Mouse (Mus musculus): ENCODE data around the gene Gm49601.
A peak's percentile ranks its signal among the peaks of the same experiment; 100 is the strongest.

The Gm49601 gene

DNA sequence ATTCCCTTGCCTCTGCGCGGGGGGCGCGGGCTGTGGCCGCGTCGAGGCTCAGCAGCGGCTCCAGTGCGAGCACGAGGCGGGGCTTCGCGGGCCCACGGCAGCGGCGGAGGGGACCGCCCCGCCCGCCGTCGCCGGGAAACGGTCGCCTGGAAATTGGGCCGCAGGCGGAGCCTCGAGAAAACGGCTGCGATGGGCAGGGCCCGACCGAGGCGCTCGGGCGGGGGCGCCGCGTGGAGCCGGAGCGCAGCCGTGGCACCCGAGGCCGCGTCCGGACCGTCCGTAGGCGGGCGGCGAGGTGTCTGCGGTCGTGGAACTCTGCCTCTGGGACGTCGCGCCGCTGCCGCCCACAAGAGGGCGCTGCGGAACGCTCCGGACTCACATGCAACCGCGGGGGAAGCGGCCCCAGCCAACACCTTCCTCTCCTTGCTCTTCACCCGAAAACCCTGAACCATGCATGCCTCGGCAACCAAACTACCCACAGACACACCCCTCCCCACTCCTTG lies at the start of gene Gm49601:
TSS of gene Gm49601 (minus strand) at position 52 of the 503 bp plus-strand sequence.
- ATAC-seq (ENCODE audit: low TSS enrichment): peak; percentile 14

DNA sequence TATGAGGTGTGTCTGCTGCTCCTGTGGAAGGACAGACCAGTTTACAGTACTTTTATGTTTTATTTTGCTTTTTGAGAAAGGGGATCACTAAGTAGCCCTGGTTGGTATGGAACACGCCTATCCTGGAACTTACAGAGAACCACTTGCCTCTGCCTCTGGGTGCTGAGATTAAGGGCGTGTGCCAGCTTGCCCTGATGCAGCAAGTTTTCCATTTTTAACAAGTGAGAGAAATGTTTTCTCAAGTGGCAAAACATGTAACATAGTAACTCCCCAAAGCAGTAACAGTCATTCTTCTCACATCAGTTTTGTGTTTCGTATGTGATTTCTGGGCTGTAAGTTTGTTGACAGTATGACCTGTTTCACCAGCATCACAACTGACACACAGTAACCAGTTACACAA lies 46.8 kb upstream of the Gm49601 start:
- ATAC-seq (ENCODE audit: low TSS enrichment): no peak

DNA sequence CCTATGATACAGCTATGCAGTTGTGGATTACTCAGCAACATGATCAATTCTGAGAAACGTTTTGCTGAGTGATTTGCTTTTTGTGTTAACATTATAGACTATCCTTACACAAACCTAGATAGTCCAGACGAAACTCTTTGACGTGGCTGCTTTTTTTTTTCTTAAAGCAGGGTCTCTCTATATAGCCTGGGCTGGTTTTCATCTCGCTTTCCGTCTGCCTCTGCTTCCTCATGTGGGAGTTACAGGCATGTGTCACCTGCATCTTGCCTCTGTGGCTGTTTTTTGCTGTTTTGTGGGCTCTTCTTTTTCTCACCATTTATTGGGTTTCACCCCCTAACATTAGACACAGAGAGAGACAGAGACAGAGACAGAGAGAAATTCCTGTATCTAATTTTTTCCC lies 45.8 kb upstream of the Gm49601 start:
- no peak for ATAC-seq (ENCODE audit: low TSS enrichment)

DNA sequence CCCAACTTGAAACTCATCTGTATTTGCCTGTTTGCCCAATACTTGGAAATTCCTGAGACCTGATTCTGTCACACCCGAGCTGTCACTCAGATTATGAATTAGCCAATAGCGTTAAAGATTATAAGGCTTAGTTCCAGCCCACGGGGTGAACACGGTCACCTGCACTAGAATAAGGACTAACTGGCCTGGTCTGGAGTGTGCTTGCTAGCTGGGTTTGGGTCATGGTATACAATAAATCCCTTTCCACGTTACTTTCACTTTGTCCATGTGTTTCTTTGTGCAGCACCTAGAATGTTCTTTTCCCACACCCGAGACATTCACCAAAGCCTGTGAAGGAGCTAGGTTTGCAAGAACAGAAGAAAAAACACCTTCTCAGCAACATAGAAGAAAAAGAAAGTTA lies 43.7 kb upstream of the Gm49601 start:
- no peak for ATAC-seq (ENCODE audit: low TSS enrichment)

DNA sequence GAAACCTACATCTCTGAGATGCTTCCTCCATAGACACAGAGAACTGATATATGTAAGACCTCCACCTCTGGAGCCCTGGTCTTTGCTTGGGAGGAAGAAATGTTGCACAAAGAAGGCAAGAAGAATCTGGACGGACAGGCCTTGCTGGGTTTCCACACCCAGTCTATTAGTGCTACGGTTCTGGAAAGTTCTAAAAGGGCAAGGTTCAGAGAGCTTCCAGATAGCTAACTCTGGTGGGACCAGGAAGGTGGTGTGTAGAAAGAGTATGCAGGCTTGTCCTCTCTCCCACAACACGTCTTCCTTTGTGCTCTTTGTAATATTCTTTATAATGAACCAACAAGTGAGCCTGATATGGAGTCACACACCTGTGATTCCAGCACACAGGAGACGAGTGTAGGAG lies 32.4 kb upstream of the Gm49601 start:
- ATAC-seq (ENCODE audit: low TSS enrichment): no peak

DNA sequence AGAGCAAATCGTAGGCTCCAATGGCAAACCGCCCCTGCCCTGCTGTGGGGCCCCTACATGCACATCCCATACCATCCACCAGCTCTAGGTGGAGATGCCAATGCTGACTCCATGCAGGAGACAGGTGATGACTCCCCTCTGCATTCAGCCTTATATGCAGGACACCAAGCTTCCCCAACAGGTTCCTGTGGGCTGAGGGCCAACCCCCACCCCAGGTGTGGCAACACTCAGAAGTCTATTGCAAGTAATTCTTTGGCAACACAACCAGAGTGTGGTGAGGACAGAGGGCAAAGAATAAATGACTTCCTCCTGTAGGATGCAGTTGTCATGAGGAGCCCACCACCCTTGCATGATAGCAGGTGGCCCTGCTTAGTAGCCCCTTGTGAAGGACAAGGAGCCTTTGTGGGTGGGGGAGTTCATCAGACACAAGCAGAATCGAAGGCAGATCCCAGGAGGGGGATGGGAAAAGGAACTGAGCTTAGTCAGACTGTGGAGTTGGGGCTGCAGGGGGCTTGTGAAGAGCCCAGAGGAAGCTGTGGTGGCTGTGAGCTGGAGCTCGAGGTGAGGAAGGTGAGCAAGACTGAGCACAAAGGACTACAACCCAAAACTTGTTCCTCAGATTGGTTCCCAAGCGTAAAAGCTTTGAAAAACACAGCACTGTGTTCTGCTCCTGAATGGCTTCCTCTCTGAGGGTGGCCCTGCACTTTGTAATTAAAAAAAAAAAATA lies 29.3 kb upstream of the Gm49601 start:
- ATAC-seq (ENCODE audit: low TSS enrichment): no peak

DNA sequence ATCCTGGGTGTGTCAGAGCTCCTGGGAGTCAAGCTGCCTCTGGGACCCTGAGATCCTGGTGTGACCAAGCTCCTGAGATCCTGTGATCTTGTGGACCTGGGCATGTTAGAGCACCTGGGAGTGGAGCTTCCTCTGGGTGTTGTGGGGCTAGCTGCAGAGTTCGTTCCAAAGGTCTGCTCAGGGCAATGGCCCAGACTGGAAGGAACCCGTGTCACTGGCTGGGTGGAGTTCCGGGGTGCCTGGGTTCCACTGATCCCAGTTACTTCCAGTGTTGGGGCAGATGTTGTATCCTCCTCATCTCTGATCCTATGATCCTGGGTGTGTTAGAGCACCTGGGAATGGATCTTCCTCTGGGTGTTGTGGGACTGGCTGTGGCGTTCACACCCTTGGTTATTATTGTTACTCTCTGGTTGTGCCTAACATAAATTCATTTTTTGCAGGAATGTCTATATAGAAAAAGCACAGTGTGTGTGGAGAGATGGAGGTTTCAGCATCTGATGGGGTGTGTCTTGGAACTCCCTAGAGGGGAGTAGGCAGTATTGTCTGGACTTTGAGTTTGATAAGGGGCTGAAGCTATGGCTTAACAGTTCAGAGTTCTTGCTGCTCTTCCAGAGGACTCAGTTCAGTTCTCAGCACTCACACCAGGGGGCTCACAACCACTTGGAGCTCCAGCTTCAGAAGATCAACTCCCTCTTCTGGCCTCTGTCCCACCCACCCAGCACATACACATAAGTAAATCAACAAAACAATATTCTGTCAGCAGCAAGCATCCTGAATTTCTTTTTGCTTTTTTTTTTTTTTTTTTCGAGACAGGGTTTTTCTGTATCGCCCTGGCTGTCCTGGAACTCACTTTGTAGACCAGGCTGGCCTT lies 27.3 kb upstream of the Gm49601 start:
- ATAC-seq (ENCODE audit: low TSS enrichment): no peak

DNA sequence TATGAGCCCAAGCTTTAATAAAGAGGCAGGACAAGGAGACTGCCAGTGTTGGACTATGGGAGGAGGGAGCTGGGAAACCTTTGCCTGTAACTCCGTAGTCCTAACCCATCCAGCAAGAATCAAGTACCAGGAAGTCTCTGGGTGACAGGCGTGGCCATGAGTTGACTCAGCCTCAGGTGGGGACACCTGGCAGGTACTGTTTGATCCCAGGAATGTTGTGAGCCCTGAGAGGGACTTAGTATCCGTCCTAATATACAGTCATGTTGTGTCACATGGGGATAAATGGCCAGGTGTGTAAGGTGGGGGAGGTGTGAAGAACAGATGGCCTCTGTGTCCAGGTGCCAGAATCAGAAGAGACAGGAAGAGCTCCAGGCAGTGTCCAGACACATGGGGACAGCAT lies 22.9 kb upstream of the Gm49601 start:
- no peak for ATAC-seq (ENCODE audit: low TSS enrichment)

DNA sequence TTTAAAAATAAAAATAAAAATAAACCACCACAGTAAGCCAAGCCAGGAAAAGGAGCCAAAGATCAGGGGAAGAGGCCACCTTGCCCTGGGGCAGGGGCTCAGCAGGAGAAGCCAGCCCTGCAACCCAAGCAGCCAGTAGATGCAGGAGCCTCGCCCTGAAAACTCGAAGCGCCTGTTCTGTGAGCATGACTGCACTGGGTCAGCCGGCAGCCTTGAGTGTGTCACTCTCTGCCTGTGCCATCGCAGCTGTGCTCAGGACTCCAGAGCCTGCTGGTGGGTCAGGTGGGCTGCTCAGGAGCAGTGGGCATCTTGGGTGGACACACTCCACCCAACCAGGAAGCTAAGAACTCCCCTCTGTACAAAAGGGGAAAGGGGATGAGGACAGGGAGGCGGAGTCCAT lies 19.1 kb upstream of the Gm49601 start:
- ATAC-seq (ENCODE audit: low TSS enrichment): no peak

DNA sequence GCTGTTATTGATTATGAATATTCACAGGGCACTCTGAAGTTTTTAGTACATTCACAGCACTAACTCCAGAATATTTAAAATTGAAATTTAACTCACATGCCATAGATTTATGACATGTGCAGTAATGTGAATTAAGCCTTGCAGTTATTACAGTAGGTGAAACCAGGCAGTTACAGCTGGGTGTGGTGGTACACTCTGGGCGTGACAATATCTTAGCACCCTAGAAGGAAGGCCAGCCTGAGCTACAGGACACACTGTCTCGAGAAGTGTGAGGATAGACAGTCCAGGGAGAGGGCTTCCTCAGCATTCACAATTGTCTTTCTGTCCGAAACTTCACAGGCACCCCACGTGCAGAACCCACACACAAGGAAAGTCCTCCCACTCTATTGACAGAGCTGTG lies 18.3 kb upstream of the Gm49601 start:
- no peak for ATAC-seq (ENCODE audit: low TSS enrichment)

DNA sequence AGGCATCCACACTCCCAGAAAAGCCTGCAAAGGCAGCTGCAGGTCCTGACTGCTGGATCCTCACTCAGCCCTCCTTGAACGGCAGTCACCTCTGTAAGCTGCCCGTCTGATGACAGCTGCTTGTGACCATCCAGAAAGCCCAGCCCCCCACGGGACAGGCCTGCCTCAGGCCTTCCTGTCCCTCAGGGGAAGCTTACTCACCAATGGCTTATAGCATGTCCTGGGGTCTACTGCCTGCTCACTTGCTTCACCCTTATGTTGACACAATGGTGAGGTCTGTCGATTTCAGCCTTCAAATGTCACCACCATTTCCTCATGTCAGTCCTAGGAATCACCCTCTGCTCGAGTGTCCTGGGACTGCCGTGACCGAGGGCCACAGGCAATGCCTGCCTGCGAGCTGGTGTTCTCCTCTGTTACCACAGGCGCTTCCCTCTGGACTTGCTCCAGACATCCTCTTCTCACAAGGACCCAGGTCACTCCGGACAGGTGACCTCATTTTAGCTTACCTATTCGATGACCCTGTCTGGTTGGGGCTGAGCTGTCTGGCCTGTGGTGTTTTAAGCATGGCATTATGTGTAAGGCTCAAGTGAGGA lies 17.3 kb upstream of the Gm49601 start:
- ATAC-seq (ENCODE audit: low TSS enrichment): no peak

DNA sequence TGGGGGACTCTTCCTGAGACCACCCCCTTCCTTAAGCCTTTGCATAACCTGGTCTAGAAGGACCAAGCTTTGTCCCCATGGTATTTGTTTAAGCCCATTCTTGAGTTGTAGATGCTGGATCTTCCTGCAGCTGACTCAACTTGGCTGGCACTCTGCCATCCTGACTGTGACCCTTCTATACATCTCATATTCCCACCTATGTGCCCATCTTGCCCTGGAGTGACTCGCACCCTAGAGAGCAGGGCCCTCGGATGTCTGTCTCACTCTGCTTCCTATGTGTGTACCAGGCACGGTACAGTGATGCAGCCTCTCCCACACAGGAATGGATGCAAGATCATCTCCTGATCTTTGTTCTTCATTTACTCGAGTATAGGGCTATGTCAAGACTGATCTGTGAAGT lies 16.7 kb upstream of the Gm49601 start:
- ATAC-seq (ENCODE audit: low TSS enrichment): no peak

DNA sequence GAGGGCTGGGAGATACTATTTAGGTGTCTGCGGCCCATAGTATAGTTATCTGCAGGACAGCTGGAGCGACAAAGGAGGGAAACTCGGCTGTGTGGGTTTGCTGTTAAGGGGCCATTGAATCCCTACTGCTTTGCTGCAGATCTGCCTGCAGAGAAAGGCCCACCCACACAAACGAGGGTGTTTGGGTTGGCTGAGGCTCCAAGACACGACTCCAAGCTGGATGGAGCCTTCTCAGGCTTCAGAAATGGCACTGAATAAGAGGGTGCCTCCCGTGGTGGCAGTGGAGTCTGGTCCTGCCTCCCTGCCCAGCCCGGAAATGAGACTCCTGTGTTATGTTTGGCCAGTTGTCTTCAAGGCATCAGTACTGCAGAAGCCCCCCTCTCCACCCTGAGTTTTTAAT lies 16.1 kb upstream of the Gm49601 start:
- ATAC-seq (ENCODE audit: low TSS enrichment): peak; percentile 98

DNA sequence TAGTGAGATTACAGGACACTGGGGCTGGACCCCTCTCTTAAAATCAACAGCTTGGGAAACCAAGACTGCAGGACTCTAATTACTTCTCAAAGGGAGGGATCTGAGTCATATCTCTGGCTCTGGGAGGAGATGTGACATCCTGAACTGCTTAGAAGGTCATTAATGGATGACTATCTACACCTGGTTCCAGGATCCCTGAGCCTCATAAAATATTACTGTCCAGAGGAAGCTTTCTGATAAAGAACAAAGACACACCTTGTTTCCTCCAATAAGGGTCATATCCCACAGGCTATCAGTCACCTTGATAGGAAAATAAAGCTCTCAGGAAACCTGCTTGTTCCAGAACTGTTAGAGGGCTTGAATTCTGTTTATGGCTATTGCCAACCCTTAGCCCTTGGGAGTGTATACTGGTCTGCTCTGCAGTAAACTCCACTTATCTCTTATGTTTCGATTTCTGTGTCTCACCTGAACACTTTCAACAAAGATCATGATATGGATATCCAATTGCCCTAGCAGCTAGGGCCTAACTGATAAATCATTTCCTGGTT lies 13.2 kb upstream of the Gm49601 start:
- no peak for ATAC-seq (ENCODE audit: low TSS enrichment)

DNA sequence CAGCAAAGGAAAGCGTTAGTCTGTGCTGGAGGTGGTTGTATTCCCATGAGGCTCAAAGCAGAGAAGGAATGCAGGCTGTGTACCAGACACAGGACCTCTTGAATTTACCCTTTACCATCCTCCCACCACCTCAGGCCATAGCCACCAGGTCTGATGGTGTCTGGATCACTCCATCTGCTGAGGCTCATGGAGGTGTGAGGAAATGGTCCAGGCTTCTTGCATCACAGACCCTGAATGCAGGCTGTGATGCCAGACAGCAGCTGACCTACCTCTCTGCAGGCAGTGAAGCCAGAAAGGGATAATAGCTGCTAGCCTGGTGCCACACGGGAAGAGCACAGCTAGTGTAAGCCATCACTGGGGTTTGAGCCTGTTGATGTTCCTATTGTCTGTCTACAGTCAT lies 12.2 kb upstream of the Gm49601 start:
- ATAC-seq (ENCODE audit: low TSS enrichment): no peak

DNA sequence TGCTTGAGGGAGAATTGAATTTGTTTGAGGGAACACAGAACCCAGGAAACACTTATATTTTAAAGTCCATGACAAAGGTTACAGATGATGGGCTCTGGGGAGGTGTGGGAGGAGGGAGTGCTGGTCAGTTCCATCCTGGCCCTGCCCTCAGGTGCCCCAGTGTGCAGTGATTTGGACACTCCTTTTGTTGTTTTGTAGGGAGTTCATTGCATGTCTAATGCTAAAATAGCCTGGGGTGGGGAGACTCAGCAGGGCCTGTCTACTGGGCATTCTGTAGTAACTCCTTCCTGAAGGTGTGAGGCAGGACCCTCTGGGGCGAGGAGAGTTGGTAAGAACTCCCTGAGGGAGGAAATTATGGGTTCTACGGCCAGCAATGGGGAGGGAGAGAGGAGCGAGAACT lies 10.6 kb upstream of the Gm49601 start:
- ATAC-seq (ENCODE audit: low TSS enrichment): no peak

DNA sequence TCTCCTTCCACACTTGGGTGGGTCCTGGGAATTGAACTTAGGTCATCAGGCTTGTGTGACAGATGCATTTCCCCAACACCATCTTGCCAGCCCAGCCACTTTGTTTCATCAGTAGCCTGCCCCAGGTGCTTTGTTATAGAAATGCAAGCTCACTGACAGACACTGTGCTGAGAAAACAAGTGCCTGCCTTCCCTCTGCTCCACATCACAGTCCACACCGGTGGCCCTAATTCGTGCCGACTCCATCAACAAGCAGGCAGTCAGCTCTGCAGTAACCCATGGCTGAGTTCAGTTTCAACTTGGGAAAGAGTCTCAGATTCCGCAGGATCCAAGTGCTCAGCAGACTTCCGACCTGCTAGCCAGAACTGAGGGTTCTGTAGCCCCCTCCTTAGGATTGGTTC lies 10.2 kb upstream of the Gm49601 start:
- no peak for ATAC-seq (ENCODE audit: low TSS enrichment)

DNA sequence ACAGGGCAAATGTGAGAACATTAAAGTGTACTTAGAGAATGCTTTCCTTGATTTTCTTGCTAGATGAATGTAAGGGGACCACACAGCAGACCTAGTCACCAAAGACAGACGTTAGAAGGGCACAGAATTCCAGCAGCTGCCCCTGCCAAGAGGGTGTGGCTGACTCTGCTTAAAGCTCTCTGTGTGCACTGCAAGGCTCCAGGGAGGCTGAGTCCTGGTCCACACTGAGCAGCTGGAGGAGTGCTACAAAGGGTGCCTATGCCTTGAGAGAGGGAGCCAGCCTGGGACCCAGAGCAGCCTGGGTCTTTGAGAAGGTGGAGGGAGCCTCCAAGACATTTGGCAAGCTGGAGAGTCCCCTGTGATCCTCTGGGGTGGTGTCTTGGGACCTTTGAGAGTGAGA lies 7.1 kb upstream of the Gm49601 start:
- no peak for ATAC-seq (ENCODE audit: low TSS enrichment)

DNA sequence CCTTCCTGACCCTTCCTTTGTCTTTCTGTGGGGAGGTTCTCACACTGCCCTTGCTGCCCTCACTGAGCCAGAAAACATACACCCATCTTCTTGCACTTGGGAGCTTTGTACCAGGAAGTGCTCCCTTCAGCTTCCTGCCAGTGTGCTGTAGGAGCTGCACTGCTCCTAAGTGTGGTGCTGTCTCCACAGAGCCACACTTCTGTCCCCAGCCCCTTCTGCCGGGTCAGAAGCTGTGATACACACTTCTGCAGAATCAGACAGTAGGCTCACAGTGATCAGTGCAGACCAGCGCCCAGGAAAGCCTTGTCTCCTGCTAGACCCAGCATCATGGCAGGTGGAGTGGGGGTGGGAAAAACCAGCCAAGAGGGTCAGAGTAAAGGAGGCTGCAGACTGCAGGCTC lies 6.6 kb upstream of the Gm49601 start:
- ATAC-seq (ENCODE audit: low TSS enrichment): no peak

DNA sequence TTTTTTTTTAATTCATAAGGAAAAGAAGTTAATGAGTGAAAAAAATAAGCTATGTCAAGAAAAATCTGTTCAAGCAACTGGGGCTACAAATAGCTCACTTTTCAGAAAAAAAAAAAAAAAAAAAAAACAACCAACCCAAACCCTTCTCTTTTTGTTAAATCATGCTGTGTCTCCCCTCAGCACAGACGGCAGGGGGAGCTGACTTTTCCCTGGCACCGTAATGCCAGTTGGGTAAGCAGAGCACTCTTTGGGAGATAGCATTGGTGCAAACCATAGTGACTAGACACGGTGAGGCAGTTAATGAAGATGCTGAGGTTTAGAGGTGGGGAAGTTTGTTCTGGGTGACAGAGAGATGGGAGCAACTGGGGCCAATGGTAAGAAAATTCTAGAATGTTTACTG lies 5.8 kb upstream of the Gm49601 start:
- ATAC-seq (ENCODE audit: low TSS enrichment): peak; percentile 53

DNA sequence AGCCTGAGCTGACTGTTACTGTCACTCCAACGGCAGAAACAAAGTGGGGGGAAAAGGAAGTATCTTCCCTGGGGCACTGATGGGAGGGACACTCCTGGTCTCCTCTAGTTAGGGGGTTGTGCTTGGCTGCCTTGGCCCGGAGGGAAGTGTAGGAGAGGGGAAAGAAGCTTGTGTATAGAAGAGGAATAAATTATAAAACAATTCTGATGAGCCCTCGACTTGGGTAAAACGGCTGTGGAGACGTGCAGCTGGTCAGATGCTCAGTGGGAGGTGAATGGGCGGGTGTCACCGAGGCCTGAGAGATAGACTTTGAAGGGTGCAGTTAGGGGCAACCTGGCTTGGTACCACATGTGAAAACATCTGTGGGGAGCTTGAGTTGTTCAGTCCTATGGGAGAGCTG lies 4.9 kb upstream of the Gm49601 start:
- ATAC-seq (ENCODE audit: low TSS enrichment): no peak

DNA sequence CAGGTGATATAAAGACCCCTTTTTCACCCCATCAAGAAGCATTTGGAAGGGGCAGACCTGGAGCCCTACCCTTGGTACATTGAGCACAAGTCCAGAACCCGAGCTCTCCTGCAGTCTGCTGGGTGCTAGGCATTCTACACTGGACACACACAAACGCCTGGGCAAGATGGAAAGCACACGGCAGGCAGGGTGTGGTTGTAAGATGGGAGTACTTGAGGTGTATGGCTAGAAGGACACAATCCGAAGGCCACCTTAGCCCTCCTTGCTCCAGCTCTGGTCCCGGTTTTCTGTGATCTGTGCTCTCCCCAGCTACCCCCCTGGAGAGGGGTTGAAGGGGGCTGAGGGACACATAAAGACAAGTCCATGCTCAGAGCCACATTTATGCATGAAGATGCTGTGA lies 4.1 kb upstream of the Gm49601 start:
- ATAC-seq (ENCODE audit: low TSS enrichment): no peak

Data from frontal cortex, adult (tissue).